Mouse (Mus musculus) mammary gland, adult 2 months (tissue): Measurements from ENCODE around the gene Scgb1b27. TPM values are rescaled to one million over a fixed set of nuclear protein-coding genes. Genes with fewer than 3 reads are reported as not detected.

Source experiments
- polyA plus RNA-seq: library from polyadenylated mRNA; depleted of rRNA; stranded (reverse); fragments of >200 nt; gene quantifications from 2 replicates; pipeline ENCODE4 v1.2.3, GENCODE M21; 2012; ENCODE audit warnings: low replicate concordance; rRNA removed

The Scgb1b27 gene
- not detected in 2 replicates for polyA plus RNA-seq

GRCm38 (mm10) chr7:34021183-34021582 lies at the start of gene Scgb1b27:
Gene Scgb1b27, plus strand, starts transcription at chr7:34021483.

GRCm38 (mm10) chr7:34013842-34014241 lies 7.4 kb upstream of the Scgb1b27 start, which contains the start of gene Scgb2b27:
Gene Scgb2b27, minus strand, starts transcription at chr7:34013942.

Other genes starting within 250 kb of the Scgb1b27 start
- gene Scgb2b26, start 76.4 kb upstream of the Scgb1b27 start, polyA plus RNA-seq = not detected in 2 replicates
- gene Scgb2b27, start 7.5 kb upstream of the Scgb1b27 start, polyA plus RNA-seq = not detected in 2 replicates
- not detected in 2 replicates for gene Scgb1b30, start 73.9 kb downstream of the Scgb1b27 start, polyA plus RNA-seq
- 21.3 and 25.2 TPM in 2 replicates for gene Wtip, start 111.8 kb downstream of the Scgb1b27 start, polyA plus RNA-seq
- 20.0 and 55.9 TPM in 2 replicates for gene Uba2, start 148.1 kb downstream of the Scgb1b27 start, polyA plus RNA-seq
- gene Pdcd2l, start 175.2 kb downstream of the Scgb1b27 start, polyA plus RNA-seq = 22.7 and 24.0 TPM in 2 replicates
- gene Gpi1, start 208.9 kb downstream of the Scgb1b27 start, polyA plus RNA-seq = 341 and 453 TPM in 2 replicates
- not detected in 2 replicates for gene Gm6096, start 229.6 kb downstream of the Scgb1b27 start, polyA plus RNA-seq